Mouse (Mus musculus) lung, adult 2 months (tissue): ENCODE measurements around the gene Pign.

Source experiments
- CTCF ChIP-seq: fragments of 200-500 bp; IDR thresholded peaks from 2 replicates; pipeline ENCODE4 v1.5.1; 2011; ENCODE audit warnings: mild to moderate bottlenecking, low read length, control low read depth; ENCODE audit not compliant: insufficient read depth
- POLR2A ChIP-seq: fragments of 200-500 bp; IDR thresholded peaks from 2 replicates; pipeline ENCODE4 v1.6.1; 2011; ENCODE audit warnings: low read depth, mild to moderate bottlenecking, control low read depth, low read length, borderline replicate concordance; ENCODE audit errors: extremely low read depth

DNA sequence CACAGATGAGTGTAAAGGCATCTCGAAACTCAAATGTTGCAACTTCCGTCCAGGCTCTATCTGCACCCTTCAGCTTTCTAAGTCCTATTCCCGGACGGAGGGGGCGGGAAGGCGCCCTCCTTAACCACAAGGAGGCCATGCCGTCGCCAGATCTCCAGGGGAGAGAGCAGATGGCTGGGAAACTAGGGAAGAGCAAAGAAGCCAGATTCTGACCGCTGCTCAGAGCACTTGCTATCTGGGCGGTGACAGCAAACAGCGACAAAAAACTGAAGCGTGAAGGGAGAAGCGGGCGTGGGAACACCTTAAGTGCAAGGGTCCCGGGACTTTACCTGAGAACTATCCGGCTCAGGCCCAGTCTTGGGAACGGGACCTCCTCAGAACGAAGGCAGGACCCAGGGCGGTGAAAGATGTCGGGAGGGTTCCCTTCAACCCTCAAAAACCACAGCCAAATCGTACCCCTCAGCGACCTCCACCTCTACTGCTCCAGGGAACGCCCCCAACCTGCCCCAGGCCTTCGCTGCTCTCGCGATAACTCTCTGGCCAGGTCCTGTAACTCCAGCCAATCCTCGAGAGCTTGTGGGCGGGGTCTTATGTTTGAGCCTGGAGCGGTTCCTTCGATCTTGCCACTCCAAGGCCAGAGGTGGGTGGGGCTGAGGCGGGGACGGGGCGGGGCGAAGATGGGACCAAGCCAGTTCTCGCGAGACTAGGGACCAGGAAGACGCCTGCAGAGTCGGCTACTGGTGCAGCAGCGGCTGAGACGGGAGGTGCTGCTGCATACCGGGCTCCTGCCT lies at the start of gene Pign, which contains the start of gene Relch:
- TF ChIP-seq CTCF = no peak
- TF ChIP-seq POLR2A = peak; percentile 88; the same call in 1 of the 2 replicates
